Mouse (Mus musculus) forebrain, postnatal 0 days (tissue): ENCODE data around the gene Kctd5. TPM values are rescaled to one million over a fixed set of nuclear protein-coding genes. Genes with fewer than 3 reads are reported as not detected.
A peak's percentile ranks its signal among the peaks of the same experiment; 100 is the strongest.
"Not testable (repeated sequence)": the region's sequence is repeated elsewhere in the genome, so short reads cannot be mapped to it uniquely, and the experiment has no call there.

Source experiments
- ATAC-seq: fragments of 200-750 bp; cut with Nextera tagmentation; 2 replicates; pipeline ENCODE4 v1.8.0; 2017; ENCODE audit warnings: mild to moderate bottlenecking, moderate library complexity
- DNase-seq: peaks from one replicate; pipeline ENCODE4 v3.0.0-alpha.2; 2015
- H3K27ac ChIP-seq: fragments of 300-500 bp; sonication (generic); 2 replicates; pipeline ENCODE4 v1.5.1; 2014; ENCODE audit warnings: low read depth, mild to moderate bottlenecking, antibody characterized with exemption, low read length, moderate library complexity, mixed read lengths
- H3K27me3 ChIP-seq: fragments of 300-500 bp; sonication (generic); 2 replicates; pipeline ENCODE4 v1.6.1; 2014; ENCODE audit warnings: mild to moderate bottlenecking, low read length, mixed read lengths; ENCODE audit not compliant: insufficient read depth
- H3K36me3 ChIP-seq: fragments of 300-500 bp; sonication (generic); 2 replicates; pipeline ENCODE4 v1.6.1; 2014; ENCODE audit warnings: mild to moderate bottlenecking, moderate library complexity; ENCODE audit not compliant: insufficient read depth
- H3K4me1 ChIP-seq: fragments of 300-500 bp; sonication (generic); 2 replicates; pipeline ENCODE4 v1.6.1; 2014; ENCODE audit warnings: antibody characterized with exemption; ENCODE audit not compliant: insufficient read depth
- H3K4me2 ChIP-seq: fragments of 300-500 bp; sonication (generic); 2 replicates; pipeline ENCODE4 v1.6.1; 2014; ENCODE audit warnings: low read depth, mild to moderate bottlenecking, moderate library complexity
- H3K4me3 ChIP-seq: fragments of 300-500 bp; sonication (generic); 2 replicates; pipeline ENCODE4 v1.5.1; 2014; ENCODE audit warnings: low read depth, low read length, mixed read lengths
- H3K9ac ChIP-seq: fragments of 300-500 bp; sonication (generic); 2 replicates; pipeline ENCODE4 v1.6.1; 2014; ENCODE audit warnings: mild to moderate bottlenecking
- H3K9me3 ChIP-seq: fragments of 300-500 bp; sonication (generic); 2 replicates; pipeline ENCODE4 v1.6.1; 2016; ENCODE audit warnings: low read length
- CTCF ChIP-seq: sonication (generic); IDR thresholded peaks from 2 replicates; pipeline ENCODE4 v1.5.1; 2016; ENCODE audit warnings: antibody characterized with exemption, control low read depth, low read depth
- WGBS: fragments of 180-500 bp; shearing (Covaris S2); extraction: QIAGEN DNeasy Blood & Tissue Kit; methylation state at CpG from one replicate; pipeline ENCODE4 v1.1.7; 2014; 5-methylcytosine and 5-hydroxymethylcytosine counted together
- polyA plus RNA-seq: library from polyadenylated mRNA; unstranded; fragments of >200 nt; fragmentation: Nextera tagmentation; extraction: Ambion mirVana; gene quantifications from 2 replicates; pipeline ENCODE4 v1.2.1, GENCODE M21; 2015
- total RNA-seq: library from RNA; depleted of rRNA; stranded (reverse); fragments of >200 nt; gene quantifications from 2 replicates; pipeline ENCODE4 v1.2.3, GENCODE M21; 2014

Gene Kctd5
- total and polyA plus RNA-seq, 2 experiments from 2014 or later: 87.2 to 97.6 TPM

GRCm38 (mm10) chr17:24090575-24090974 is 17.3 kb upstream of the Kctd5 start:
- no peak overlapping the region for H3K4me3 ChIP-seq
- no peak overlapping the region for H3K9ac ChIP-seq
- no peak overlapping the region for H3K4me2 ChIP-seq
- H3K27me3 ChIP-seq: no peaks in the 10 kb centered on the region
- no peaks in the 10 kb centered on the region for H3K4me1 ChIP-seq
- no peak for TF ChIP-seq CTCF
- H3K9me3 ChIP-seq: no peaks in the 10 kb centered on the region
- ATAC-seq (no peak), DNase-seq (no peak)
- 95% methylated on average over 1 of the region's 1 CpGs for WGBS
- peaks cover 69% of the 10 kb centered on the region for H3K36me3 ChIP-seq
- no peak overlapping the region for H3K27ac ChIP-seq

GRCm38 (mm10) chr17:24086399-24086798 is 13.1 kb upstream of the Kctd5 start:
- not testable (repeated sequence) for H3K27me3 ChIP-seq, H3K27ac ChIP-seq, ATAC-seq, H3K4me2 ChIP-seq, H3K4me1 ChIP-seq, H3K9me3 ChIP-seq, DNase-seq, H3K9ac ChIP-seq, H3K4me3 ChIP-seq
- 91% methylated on average over 4 of the region's 4 CpGs for WGBS
- H3K36me3 ChIP-seq: peaks cover 49% of the 10 kb centered on the region

GRCm38 (mm10) chr17:24084593-24084992 is 11.3 kb upstream of the Kctd5 start:
- DNase-seq (no peak), ATAC-seq (no peak)
- Histone ChIP-seq H3K27ac (no peak overlapping the region), H3K27me3 (no peaks in the 10 kb centered on the region), H3K9ac (no peak overlapping the region), H3K4me2 (no peak overlapping the region), H3K4me3 (no peak overlapping the region), H3K4me1 (no peaks in the 10 kb centered on the region), H3K9me3 (no peaks in the 10 kb centered on the region), H3K36me3 (peaks cover 45% of the 10 kb centered on the region)
- WGBS: 50% methylated on average over 1 of the region's 1 CpGs
- no peak for TF ChIP-seq CTCF

GRCm38 (mm10) chr17:24077101-24077500 is 3.8 kb upstream of the Kctd5 start:
- Histone ChIP-seq H3K36me3 (peaks cover 39% of the 10 kb centered on the region), H3K4me2 (no peak overlapping the region), H3K9ac (no peak overlapping the region), H3K4me1 (peaks cover 4% of the 10 kb centered on the region; the same call in 1 of the 2 replicates), H3K27me3 (no peaks in the 10 kb centered on the region), H3K27ac (no peak overlapping the region), H3K9me3 (no peaks in the 10 kb centered on the region), H3K4me3 (no peak overlapping the region)
- no peak for DNase-seq
- WGBS: 94% methylated on average over 2 of the region's 2 CpGs
- no peak for ATAC-seq
- no peak for TF ChIP-seq CTCF

- Histone ChIP-seq H3K27me3 (no peaks in the 10 kb centered on the region), H3K4me2 (no peak overlapping the region), H3K27ac (no peak overlapping the region), H3K4me3 (no peak overlapping the region), H3K9ac (no peak overlapping the region), H3K4me1 (peaks cover 5% of the 10 kb centered on the region; the same call in 1 of the 2 replicates), H3K36me3 (no peaks in the 10 kb centered on the region; the same call in 1 of the 2 replicates), H3K9me3 (no peaks in the 10 kb centered on the region)
- TF ChIP-seq CTCF: no peak
- DNase-seq (peak; percentile 9), ATAC-seq (no peak)
- 91% methylated on average over 3 of the region's 3 CpGs for WGBS
Observed at GRCm38 (mm10) chr17:24069531-24069930, 3.8 kb downstream of the Kctd5 start.

DNA sequence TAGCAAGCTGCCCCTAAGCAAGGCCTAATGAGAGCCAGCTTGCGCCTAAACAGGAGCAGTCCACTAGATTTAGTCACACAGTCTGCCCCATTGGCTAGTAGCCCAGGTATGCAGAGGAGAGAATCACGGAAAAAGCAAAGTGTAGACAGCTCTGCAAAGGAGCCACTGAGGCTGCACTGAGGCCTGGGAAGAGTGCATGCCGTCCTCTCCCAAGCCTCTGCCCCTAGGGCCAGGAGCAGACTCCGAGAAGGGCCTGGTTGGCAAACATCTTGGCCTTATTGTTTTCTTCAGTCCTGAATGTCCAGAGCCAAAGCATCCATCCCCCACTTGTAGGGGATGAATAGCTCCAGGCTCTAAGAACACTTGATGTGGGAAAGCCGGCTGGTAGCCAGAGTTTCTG is 5.0 kb downstream of the Kctd5 start:
- ATAC-seq: peak; percentile 21
- Histone ChIP-seq H3K36me3 (no peaks in the 10 kb centered on the region; the same call in 1 of the 2 replicates), H3K9ac (no peak overlapping the region), H3K4me1 (peaks cover 5% of the 10 kb centered on the region; the same call in 1 of the 2 replicates), H3K27ac (peak overlapping the region; percentile 29; the same call in 1 of the 2 replicates), H3K9me3 (no peaks in the 10 kb centered on the region), H3K4me2 (no peak overlapping the region), H3K27me3 (no peaks in the 10 kb centered on the region), H3K4me3 (no peak overlapping the region)
- 62% methylated on average over 5 of the region's 5 CpGs for WGBS
- DNase-seq: peak; percentile 18
- TF ChIP-seq CTCF: no peak

DNA sequence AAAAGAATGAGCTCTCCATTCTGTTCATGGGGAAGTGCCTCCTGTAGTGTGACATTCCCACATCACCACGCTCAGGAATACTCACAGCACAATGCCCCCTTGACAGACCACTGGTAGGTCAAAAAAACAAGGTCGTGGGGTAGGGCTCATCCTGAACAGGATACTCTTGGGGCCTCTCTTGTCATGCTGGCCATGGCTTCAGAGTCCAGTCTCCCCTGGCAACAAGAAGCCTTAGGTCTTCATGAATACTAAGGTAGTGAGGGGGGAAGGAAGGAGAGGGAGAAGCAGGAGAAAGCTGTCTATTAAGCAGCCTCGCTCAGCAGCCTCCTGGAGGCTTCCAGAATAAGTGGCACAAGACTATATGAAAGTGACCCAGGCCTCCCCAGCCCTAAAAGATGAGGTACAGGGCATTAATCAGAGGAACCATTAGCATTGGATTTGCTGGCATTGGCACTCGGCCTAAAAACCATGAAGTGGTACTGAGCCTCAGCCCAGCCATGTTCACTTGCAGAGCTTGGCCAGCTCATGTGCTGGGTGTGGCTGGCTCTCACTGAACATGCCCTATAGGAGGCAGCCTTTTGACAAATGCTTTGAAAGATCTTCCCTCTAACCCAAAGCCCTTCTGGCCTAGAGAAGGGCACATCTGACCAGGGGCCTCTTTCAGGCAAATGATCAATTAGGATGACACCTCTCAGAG is 10.7 kb downstream of the Kctd5 start:
- Histone ChIP-seq H3K27me3 (no peaks in the 10 kb centered on the region), H3K9me3 (no peaks in the 10 kb centered on the region), H3K27ac (no peak overlapping the region; the same call in 1 of the 2 replicates), H3K4me1 (no peaks in the 10 kb centered on the region), H3K4me3 (no peak overlapping the region), H3K36me3 (peaks cover 28% of the 10 kb centered on the region), H3K4me2 (no peak overlapping the region), H3K9ac (no peak overlapping the region)
- ATAC-seq (no peak), DNase-seq (no peak)
- 85% methylated on average over 4 of the region's 4 CpGs for WGBS
- no peak for TF ChIP-seq CTCF
